ENCODE assay signal across 12 mouse cellular contexts in the genomic region with DNA sequence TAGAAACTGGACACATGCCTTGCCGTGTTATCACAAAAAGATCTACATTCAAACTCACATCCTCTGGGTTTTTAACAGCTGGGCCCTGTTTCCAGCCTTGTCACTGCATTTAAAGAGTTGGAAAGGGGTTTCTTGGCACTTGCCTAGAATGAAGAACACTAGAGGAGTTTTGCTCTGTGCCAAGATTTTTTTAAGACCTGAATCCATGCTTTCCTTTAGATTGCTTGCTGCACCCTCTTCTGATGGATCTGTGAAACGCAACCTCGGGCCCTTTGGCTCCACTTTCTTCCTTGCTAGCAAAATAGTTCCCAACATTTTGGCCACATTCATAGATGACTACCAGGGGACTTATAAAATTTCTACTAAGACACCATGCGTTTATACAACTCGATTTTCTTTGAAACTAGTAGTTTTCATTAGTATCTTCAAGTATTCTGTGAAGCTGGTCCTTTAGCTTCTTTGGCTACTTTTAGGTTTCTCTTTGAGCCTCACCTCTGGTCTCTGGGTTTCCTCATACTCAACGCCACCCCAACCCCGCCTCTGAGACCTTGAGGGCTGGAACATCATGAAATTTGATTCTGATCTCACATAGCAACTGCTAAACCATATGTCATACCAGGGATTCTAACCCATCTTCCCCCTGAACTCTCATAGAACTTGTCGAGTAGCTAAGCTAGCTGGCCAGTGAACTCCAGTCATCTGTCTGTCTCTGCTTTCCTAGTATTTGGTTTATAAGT. TPM values are rescaled to one million over a fixed set of nuclear protein-coding genes. Genes with fewer than 3 reads are reported as not detected.
DNase-seq lines count a peak whose midpoint lies in the region; ATAC-seq and TF ChIP-seq lines count a peak whose summit lies in the region.
"Had no signal": no experiment of that assay in that cellular context is flagged by ENCODE, and none has a peak within 500 bp of the region (broad histone marks: within the 10 kb centered on the region; RNA-seq: fewer than 3 reads in every experiment).

No protein-coding gene starts in this region.

- peak; percentile 52 for TF ChIP-seq CTCF in lung, embryonic 14.5 days (IDR thresholded peaks at IDR 0.05; ENCODE audit: low read depth)

- no peaks in the 10 kb centered on the region for H3K9me3 ChIP-seq in lung, embryonic 14.5 days (ENCODE audit: low read depth, low read length)
- H3K9me3 ChIP-seq: forebrain, embryonic 10.5 days; hindbrain, embryonic 12.5 days had no signal

- no peaks in the 10 kb centered on the region for H3K27me3 ChIP-seq in lung, embryonic 14.5 days (ENCODE audit: insufficient read depth, low read length)
- H3K27me3 ChIP-seq: hindbrain, embryonic 12.5 days had no signal

- no peak overlapping the region for H3K27ac ChIP-seq in lung, embryonic 14.5 days (ENCODE audit: low read depth)
- H3K27ac ChIP-seq: forebrain, embryonic 10.5 days; hindbrain, embryonic 12.5 days had no signal

- no peaks in the 10 kb centered on the region for H3K36me3 ChIP-seq in lung, embryonic 14.5 days (ENCODE audit: insufficient read depth)
- H3K36me3 ChIP-seq: forebrain, embryonic 10.5 days; hindbrain, embryonic 12.5 days had no signal

- peak; percentile 17 for DNase-seq in heart, postnatal 4 days
- DNase-seq in heart, adult 9 months (ENCODE audit: low spot score in 2 of 2) = no peak
- peak; percentile 83 for DNase-seq in lung, embryonic 14.5 days
- DNase-seq in lung, postnatal 4 days = no peak
- peak; percentile 27 for DNase-seq in ES-CJ7 (ENCODE audit: low read depth, low spot score)
- DNase-seq in urinary bladder, postnatal 14 days (ENCODE audit: low spot score) = no peak
- no peak for DNase-seq in urinary bladder, adult 2 months (ENCODE audit: low spot score)
- DNase-seq: adrenal gland, adult 8-10 months; thymus, postnatal 25 days had no signal

- H3K4me2 ChIP-seq in lung, embryonic 14.5 days = no peak overlapping the region
- H3K4me2 ChIP-seq: hindbrain, embryonic 12.5 days had no signal

- H3K4me3 ChIP-seq in lung, embryonic 14.5 days (ENCODE audit: low read depth, low read length) = no peak overlapping the region
- H3K4me3 ChIP-seq: forebrain, embryonic 10.5 days; hindbrain, embryonic 12.5 days had no signal

- ATAC-seq in lung, embryonic 14.5 days (ENCODE audit: insufficient read depth) = peak; percentile 62; the same call in 1 of the 2 replicates
- peak; percentile 56 for ATAC-seq in erythroblast, adult 5-6 weeks (replicated peaks; ENCODE audit: low FRiP score, poor library complexity, severe bottlenecking)

- H3K4me1 ChIP-seq in lung, embryonic 14.5 days (ENCODE audit: insufficient read depth) = no peaks in the 10 kb centered on the region
- H3K4me1 ChIP-seq: forebrain, embryonic 10.5 days; hindbrain, embryonic 12.5 days had no signal

- H3K9ac ChIP-seq in lung, embryonic 14.5 days = no peak overlapping the region
- H3K9ac ChIP-seq: hindbrain, embryonic 12.5 days had no signal

- WGBS in lung, embryonic 14.5 days = 53% methylated on average over 8 of the region's 8 CpGs

RNA-seq across cellular contexts. Expression of a gene that starts 11.7 kb away (rescaled TPM):
- total RNA-seq in heart, postnatal 4 days (2021) = under 1 TPM; 0.09 to 0.24 TPM
- 0.18 and 0.42 TPM in 2 replicates for polyA plus RNA-seq in lung, embryonic 14.5 days (2014; fragmentation: Nextera tagmentation; extraction: Ambion mirVana)
- 128 and 166 TPM in 2 replicates for total RNA-seq in erythroblast, adult 5-6 weeks (2015; ENCODE audit: low replicate concordance)
- 163 and 167 TPM in 2 replicates for total RNA-seq in erythroblast, adult 5-6 weeks (2017; ENCODE audit: low replicate concordance)
- polyA plus RNA-seq in urinary bladder, adult 2 months (2012; rRNA removed) = 0.99 and 1.0 TPM in 2 replicates
- polyA plus RNA-seq: forebrain, embryonic 10.5 days; hindbrain, embryonic 12.5 days had no signal

RNA-seq across cellular contexts. Expression of a gene that starts 35.5 kb away (rescaled TPM):
- 10 to 100 TPM; 56.7 to 59.8 TPM for total RNA-seq in heart, postnatal 4 days (2021)
- 41.7 and 47.9 TPM in 2 replicates for polyA plus RNA-seq in lung, embryonic 14.5 days (2014; fragmentation: Nextera tagmentation; extraction: Ambion mirVana)
- not detected in 2 replicates for total RNA-seq in erythroblast, adult 5-6 weeks (2015; ENCODE audit: low replicate concordance)
- total RNA-seq in erythroblast, adult 5-6 weeks (2017; ENCODE audit: low replicate concordance) = not detected in 2 replicates
- 27.9 and 38.1 TPM in 2 replicates for polyA plus RNA-seq in urinary bladder, adult 2 months (2012; rRNA removed)

Comparison
In these comparisons a context has a peak if more than half of its experiments do, and no peak if none do; other contexts are left out.
1. DNase-seq: peak in heart, postnatal 4 days (single experiment), lung, embryonic 14.5 days (single experiment) and ES-CJ7 (single experiment); none in heart, adult 9 months (0 of 2), lung, postnatal 4 days (0 of 2), urinary bladder, postnatal 14 days (single experiment) and urinary bladder, adult 2 months (single experiment).
2. RNA of a gene that starts 11.7 kb away (total RNA-seq): 128 to 167 TPM in erythroblast, adult 5-6 weeks; 0.09 to 0.24 TPM in heart, postnatal 4 days; every median in the first group is over 100 times any median in the second.
3. RNA of a gene that starts 35.5 kb away (total RNA-seq): 56.7 to 59.8 TPM in heart, postnatal 4 days; not detected in erythroblast, adult 5-6 weeks; every median in the first group is over 10 times any median in the second.